11 mouse cellular contexts compared by ENCODE assay signal in genomic region chr15:25117980-25118379, GRCm38 (mm10).
DNase-seq lines count a peak whose midpoint lies in the region; ATAC-seq lines count a peak whose summit lies in the region.
"Had no signal": no experiment of that assay in that cellular context is flagged by ENCODE, and none has a peak within 500 bp of the region (broad histone marks: within the 10 kb centered on the region; RNA-seq: fewer than 3 reads in every experiment).

No protein-coding gene starts in this region.

- H3K27ac ChIP-seq in embryonic facial prominence, embryonic 14.5 days (replicated peaks; ENCODE audit: low read depth, low read length), result no peak overlapping the region
- H3K27ac ChIP-seq in heart, embryonic 11.5 days (ENCODE audit: low read depth, low read length), result no peak overlapping the region
- H3K27ac ChIP-seq: embryonic facial prominence, embryonic 13.5 days; liver, embryonic 14.5 days had no signal

- peak; percentile 70 for DNase-seq in heart, adult 11 months
- no peak for DNase-seq in heart, postnatal 25 days (ENCODE audit: low spot score)
- peak; percentile 6 for DNase-seq in thymus, postnatal 0 days (ENCODE audit: low spot score)
- no peak for DNase-seq in thymus, adult 18-20 months
- DNase-seq in embryonic facial prominence, embryonic 14.5 days (ENCODE audit: low spot score), result peak; percentile 83
- DNase-seq in retina, embryonic 14.5 days (ENCODE audit: low spot score), result peak; percentile 75
- DNase-seq in heart, adult 9 months (ENCODE audit: low spot score in 2 of 2), result no peak

- no peak overlapping the region for H3K4me2 ChIP-seq in embryonic facial prominence, embryonic 14.5 days (ENCODE audit: low read depth, low read length)
- no peak overlapping the region for H3K4me2 ChIP-seq in heart, embryonic 11.5 days
- H3K4me2 ChIP-seq: embryonic facial prominence, embryonic 13.5 days had no signal

- H3K4me3 ChIP-seq in embryonic facial prominence, embryonic 14.5 days (ENCODE audit: low read depth, low read length), result no peak overlapping the region
- H3K4me3 ChIP-seq in heart, embryonic 11.5 days (ENCODE audit: low read depth, low read length), result no peak overlapping the region
- H3K4me3 ChIP-seq: embryonic facial prominence, embryonic 13.5 days had no signal

- ATAC-seq in embryonic facial prominence, embryonic 14.5 days (ENCODE audit: low read depth), result no peak
- no peak for ATAC-seq in heart, embryonic 11.5 days (replicated peaks; ENCODE audit: insufficient number of reproducible peaks, low FRiP score, low TSS enrichment)
- ATAC-seq: Patski had no signal

- H3K4me1 ChIP-seq in embryonic facial prominence, embryonic 14.5 days (ENCODE audit: control insufficient read depth, insufficient read depth, low read length), result no peaks in the 10 kb centered on the region
- H3K4me1 ChIP-seq in heart, embryonic 11.5 days (ENCODE audit: control insufficient read depth, insufficient read depth, low read length), result no peaks in the 10 kb centered on the region
- H3K4me1 ChIP-seq: embryonic facial prominence, embryonic 13.5 days had no signal

- H3K36me3 ChIP-seq in embryonic facial prominence, embryonic 14.5 days (ENCODE audit: control insufficient read depth, insufficient read depth, low read length), result no peaks in the 10 kb centered on the region
- H3K36me3 ChIP-seq in heart, embryonic 11.5 days (ENCODE audit: control insufficient read depth, insufficient read depth, low read length), result no peaks in the 10 kb centered on the region
- H3K36me3 ChIP-seq: embryonic facial prominence, embryonic 13.5 days had no signal

- H3K9me3 ChIP-seq in embryonic facial prominence, embryonic 14.5 days (ENCODE audit: control insufficient read depth, low read length), result no peaks in the 10 kb centered on the region
- no peaks in the 10 kb centered on the region for H3K9me3 ChIP-seq in heart, embryonic 11.5 days (replicated peaks; ENCODE audit: control insufficient read depth, low read length)
- H3K9me3 ChIP-seq: embryonic facial prominence, embryonic 13.5 days had no signal

- intact Hi-C loops in heart, postnatal 25 days (cut with DNase I), result no loop called here

- H3K27me3 ChIP-seq in embryonic facial prominence, embryonic 14.5 days (replicated peaks; ENCODE audit: control insufficient read depth, insufficient read depth, low read length), result no peaks in the 10 kb centered on the region
- no peaks in the 10 kb centered on the region for H3K27me3 ChIP-seq in heart, embryonic 11.5 days (ENCODE audit: control insufficient read depth, insufficient read depth, low read length)
- H3K27me3 ChIP-seq: embryonic facial prominence, embryonic 13.5 days had no signal

- 39% methylated on average over 3 of the region's 3 CpGs for WGBS in embryonic facial prominence, embryonic 14.5 days
- WGBS in heart, embryonic 11.5 days (ENCODE audit: insufficient replicate concordance), result 27% methylated on average over 3 of the region's 3 CpGs

- H3K9ac ChIP-seq in embryonic facial prominence, embryonic 14.5 days (ENCODE audit: low read depth, low read length), result no peak overlapping the region
- H3K9ac ChIP-seq in heart, embryonic 11.5 days (ENCODE audit: low read depth, low read length), result no peak overlapping the region
- H3K9ac ChIP-seq: embryonic facial prominence, embryonic 13.5 days; liver, embryonic 14.5 days had no signal

Comparison
In these comparisons a context has a peak if more than half of its experiments do, and no peak if none do; other contexts are left out.
1. DNase-seq: peak in heart, adult 11 months (single experiment), thymus, postnatal 0 days (single experiment), embryonic facial prominence, embryonic 14.5 days (single experiment) and retina, embryonic 14.5 days (single experiment); none in heart, postnatal 25 days (single experiment), thymus, adult 18-20 months (0 of 2) and heart, adult 9 months (0 of 2).